In the genomic region with DNA sequence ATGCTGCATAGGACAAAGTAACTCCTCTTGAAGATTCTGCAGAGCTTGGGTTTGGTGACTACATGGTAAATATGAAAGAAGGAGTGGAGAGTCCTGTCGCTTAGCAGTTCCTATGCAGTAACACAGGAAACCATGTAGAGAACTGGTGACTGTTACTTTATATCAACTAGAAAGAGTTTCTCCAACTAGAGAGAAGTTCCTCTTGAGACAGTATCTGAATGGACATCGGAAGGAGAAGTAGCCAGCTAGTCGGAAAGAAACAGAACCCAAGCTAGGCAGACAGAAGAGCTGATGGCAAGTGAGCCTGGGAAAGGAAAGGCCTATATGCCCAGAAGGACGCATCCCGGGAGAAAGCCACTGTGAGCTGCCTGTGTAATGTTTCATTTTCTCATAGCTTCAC, we compare ENCODE assay signal across 24 mouse cellular contexts.
"Had no signal": no experiment of that assay in that cellular context is flagged by ENCODE, and none has a peak within 500 bp of the region (broad histone marks: within the 10 kb centered on the region; RNA-seq: fewer than 3 reads in every experiment).

No protein-coding gene starts in this region.

- H3K27ac ChIP-seq: hindbrain, embryonic 10.5 days; hindbrain, embryonic 12.5 days; hindbrain, embryonic 14.5 days; intestine, embryonic 15.5 days; layer of hippocampus, adult 2 months; limb, embryonic 13.5 days; limb, embryonic 15.5 days; liver, embryonic 12.5 days; liver, embryonic 14.5 days had no signal

- H3K4me1 ChIP-seq: liver, embryonic 12.5 days had no signal

- H3K9ac ChIP-seq: heart, embryonic 12.5 days; hindbrain, embryonic 12.5 days; hindbrain, embryonic 14.5 days; intestine, embryonic 15.5 days; limb, embryonic 13.5 days; limb, embryonic 15.5 days; liver, embryonic 12.5 days; liver, embryonic 14.5 days had no signal

- DNase-seq: gastrocnemius, postnatal 14 days; gastrocnemius, postnatal 36 days; heart, postnatal 10 days; heart, postnatal 4 days; kidney, adult 18-20 months; kidney, adult 8-10 months; kidney, postnatal 10 days; kidney, postnatal 25 days; kidney, postnatal 4 days; layer of hippocampus, postnatal 36 days; left cerebral cortex, postnatal 4 days had no signal

- H3K4me3 ChIP-seq: heart, embryonic 12.5 days; hindbrain, embryonic 10.5 days; hindbrain, embryonic 12.5 days; intestine, embryonic 15.5 days; layer of hippocampus, adult 2 months; limb, embryonic 13.5 days; limb, embryonic 15.5 days; liver, embryonic 12.5 days had no signal

- H3K27me3 ChIP-seq: heart, embryonic 12.5 days; hindbrain, embryonic 12.5 days; intestine, embryonic 15.5 days; limb, embryonic 13.5 days; limb, embryonic 15.5 days had no signal

- ATAC-seq: hindbrain, embryonic 16.5 days; inflammation-experienced regulatory T-cells, adult 6 months; intestine, embryonic 15.5 days; intestine, postnatal 0 days; liver, embryonic 12.5 days had no signal
